Mouse (Mus musculus): Measurements from ENCODE around the gene Zcchc9. TPM values are rescaled to one million over a fixed set of nuclear protein-coding genes. Genes with fewer than 3 reads are reported as not detected.

Gene Zcchc9
- total RNA-seq (2021) = 10 to 100 TPM; 20.6 to 21.7 TPM
- long read RNA-seq, experiment 1, transcript Zcchc9-201 (6 exons, 1,541 nt) = major isoform, 28 of 36 reads
- long read RNA-seq, experiment 1, partial matches to known transcripts = 2 of 36 reads
- long read RNA-seq, experiment 1, other reads (novel, unspliced or antisense) = 6 of 36 reads
- long read RNA-seq, experiment 2, transcript Zcchc9-201 (6 exons, 1,541 nt) = major isoform, 19 of 31 reads
- long read RNA-seq, experiment 2, partial matches to known transcripts = 4 of 31 reads
- long read RNA-seq, experiment 2, other reads (novel, unspliced or antisense) = 8 of 31 reads

DNA sequence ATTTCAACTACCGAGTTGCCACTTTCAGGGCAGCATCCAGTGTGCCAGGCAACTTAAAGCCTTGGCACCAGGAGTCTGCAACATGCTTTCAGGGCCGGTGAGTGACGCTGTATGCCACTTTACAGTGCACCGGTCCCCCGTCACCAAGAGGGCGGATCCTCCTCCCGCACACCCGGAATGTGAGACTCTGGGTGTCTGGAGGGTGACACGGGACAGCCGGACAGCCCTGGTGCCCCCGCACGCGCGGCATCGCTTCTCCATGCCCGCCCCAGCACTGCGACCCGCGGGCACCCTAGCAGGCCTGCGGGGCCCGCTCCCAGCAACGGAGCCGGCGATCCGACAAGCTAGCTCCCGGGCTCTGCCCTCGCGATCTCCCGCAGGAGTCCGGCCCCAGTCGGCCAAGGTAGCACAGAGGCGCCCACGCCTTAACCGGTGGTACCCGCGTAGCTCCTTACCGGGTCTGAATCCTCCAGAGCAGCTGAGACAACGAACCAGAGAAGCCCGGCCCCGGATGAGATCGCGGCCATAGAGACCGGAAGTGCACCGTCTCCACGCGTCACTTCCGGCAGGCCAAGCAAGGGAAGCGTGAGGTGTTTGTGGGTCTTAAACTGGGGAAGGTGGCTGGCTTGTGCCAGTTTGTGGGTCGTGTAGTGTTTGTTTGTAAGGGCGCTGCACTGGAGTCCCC is at the start of gene Zcchc9:
Gene Zcchc9, minus strand, starts transcription at position 551 of the 685 bp plus-strand sequence.
- DNase-seq (ENCODE audit: low spot score in 2 of 2) = peak; percentile 77 to 88

DNA sequence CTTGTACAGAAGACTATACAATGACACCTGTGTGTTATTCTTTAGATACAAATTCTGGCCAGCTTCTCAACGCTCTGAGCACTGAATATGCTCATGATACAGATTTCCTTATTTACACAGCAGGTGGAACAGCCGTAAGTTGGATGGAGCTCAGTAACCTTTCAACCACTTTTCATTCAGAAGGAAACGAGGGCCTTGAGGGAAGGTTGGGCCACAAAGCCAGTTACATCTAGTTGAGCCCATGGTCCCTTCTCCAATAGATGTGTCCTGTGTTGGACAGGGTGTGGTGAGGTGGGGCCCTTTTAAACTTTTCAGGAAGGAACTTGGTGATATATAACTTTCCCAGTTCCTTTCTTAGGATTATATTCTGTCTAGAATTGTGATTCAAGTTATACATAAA is 46.9 kb upstream of the Zcchc9 start:
- DNase-seq (ENCODE audit: low spot score in 2 of 2) = no peak

DNA sequence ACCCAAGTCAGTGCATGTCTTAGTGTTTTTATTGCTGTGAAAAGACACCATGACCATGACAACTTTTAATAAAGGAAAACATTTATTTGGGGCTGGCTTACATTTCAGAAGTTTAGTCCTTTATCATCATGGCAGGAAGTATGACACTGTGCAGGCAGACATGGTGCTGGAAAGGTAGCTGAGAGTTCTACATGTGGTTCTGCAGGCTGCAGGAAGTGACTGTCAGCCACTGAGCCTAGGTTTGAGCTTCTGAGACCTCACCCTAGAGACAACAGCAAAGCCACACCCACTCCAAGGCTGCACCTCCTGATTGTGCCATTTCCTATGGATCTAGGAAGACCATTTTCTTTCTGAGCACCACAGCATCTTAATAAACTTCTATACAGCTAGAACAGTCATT is 20.4 kb upstream of the Zcchc9 start:
- DNase-seq (ENCODE audit: low spot score in 2 of 2) = no peak

DNA sequence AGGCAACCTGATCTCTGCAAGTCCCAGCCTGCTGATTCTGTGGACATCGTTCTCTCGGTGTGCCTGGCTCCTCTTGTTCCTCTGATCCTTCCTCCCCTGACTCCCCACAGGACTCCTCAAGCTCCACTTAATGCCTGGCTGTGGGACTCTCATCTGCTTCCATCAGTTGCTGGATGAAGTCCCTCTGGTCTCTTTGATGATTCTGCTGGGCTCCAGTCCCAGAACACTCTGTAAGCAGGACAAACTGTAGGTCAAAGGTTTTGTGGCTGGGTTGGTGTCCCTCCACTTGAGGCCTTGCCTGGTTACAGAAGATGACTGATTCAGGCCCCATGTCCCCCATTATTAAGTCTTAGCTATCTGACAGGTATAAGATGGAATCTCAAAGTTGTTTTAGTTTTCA is 18.6 kb upstream of the Zcchc9 start:
- DNase-seq (ENCODE audit: low spot score in 2 of 2) = no peak

DNA sequence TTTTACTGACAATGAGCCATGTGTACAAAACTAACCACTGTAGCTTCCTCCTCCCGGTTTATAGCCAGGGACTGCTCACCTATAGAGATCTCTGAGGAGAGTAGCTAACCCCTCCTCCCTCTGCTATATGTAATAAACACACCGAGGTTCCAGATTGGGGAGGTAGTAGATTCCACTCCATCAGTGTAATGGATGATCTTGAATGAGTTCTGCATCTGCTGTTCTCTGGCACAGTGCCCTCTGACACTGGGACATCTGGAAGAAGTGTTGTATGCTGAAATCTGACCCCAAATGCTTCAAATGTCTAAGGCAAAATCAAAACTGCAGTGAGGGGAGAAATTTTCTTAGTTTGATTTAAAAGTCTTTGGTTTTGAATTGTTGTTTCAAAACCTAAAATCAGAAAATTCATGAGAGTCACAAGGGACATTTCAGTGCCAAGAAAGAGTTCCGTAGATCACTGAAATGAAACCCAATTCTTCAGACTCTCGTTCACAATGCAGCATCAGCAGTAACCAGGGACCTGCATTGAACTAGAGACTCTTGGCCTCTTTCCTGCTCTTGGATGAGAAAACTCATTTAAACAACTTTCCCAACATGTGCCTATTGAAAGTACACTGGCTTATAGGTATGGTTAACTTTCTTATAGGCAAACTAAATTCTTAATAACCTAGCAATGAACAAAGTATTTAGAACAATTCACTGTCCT is 17.5 kb upstream of the Zcchc9 start:
- peak; percentile 44 to 79 for DNase-seq (ENCODE audit: low spot score in 2 of 2)

DNA sequence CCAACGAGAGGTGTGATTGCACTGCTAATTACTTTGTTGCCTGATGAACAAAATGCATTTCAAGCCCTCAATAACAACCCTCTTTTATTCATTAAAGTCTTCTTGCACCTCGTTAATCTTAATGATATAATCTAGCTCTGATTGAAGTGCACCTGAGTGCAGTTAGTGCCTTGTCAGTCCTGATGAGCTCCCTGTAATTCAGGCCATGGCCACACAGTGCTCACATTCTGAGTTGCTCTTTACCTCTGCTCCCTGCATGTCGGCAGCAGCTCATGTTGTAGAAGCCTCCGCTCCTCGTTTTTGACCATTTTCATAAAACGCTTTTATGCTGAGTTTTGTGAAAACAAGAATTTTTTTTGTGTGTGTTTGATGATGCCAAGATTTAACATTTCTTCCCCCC is 16.2 kb upstream of the Zcchc9 start:
- no peak for DNase-seq (ENCODE audit: low spot score in 2 of 2)

DNA sequence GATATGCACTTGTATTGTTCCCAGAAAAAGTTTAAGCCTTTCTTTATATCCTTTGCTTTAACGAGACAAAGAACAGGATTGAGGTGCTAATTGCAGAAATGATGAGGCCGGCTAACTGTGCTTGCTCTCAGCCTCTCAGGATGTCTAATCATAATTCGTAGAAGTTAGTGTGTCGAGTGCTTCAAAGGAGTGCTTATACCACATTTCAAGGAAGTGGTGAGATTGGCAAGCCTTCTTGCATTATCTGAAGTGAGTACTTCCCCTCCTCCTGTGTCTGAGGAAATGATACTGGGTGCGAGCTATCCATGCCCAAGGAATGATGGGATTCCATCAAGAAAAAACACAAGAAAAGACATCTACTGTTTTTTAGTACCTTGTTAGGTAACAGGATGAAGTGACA is 7.2 kb upstream of the Zcchc9 start:
- DNase-seq (ENCODE audit: low spot score in 2 of 2) = no peak

DNA sequence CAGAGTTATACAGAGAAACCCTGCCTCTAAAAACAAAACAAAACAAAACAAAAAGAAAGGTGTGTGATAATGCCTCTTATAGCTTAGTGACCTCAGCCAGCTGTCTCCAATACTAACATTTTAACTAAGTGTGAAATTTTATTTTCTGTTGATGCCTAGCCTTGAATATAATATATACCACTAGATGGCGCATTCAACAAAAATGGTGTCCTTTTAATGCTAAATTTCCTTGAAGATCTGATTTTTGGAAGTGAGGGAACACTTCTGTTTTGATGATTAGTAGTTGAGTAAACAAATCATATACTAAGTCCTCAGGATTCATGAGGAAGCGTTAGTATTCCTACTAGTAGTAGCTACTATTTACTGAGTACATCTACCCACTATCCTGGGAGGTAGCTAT is 2.0 kb upstream of the Zcchc9 start:
- DNase-seq (ENCODE audit: low spot score in 2 of 2) = no peak

DNA sequence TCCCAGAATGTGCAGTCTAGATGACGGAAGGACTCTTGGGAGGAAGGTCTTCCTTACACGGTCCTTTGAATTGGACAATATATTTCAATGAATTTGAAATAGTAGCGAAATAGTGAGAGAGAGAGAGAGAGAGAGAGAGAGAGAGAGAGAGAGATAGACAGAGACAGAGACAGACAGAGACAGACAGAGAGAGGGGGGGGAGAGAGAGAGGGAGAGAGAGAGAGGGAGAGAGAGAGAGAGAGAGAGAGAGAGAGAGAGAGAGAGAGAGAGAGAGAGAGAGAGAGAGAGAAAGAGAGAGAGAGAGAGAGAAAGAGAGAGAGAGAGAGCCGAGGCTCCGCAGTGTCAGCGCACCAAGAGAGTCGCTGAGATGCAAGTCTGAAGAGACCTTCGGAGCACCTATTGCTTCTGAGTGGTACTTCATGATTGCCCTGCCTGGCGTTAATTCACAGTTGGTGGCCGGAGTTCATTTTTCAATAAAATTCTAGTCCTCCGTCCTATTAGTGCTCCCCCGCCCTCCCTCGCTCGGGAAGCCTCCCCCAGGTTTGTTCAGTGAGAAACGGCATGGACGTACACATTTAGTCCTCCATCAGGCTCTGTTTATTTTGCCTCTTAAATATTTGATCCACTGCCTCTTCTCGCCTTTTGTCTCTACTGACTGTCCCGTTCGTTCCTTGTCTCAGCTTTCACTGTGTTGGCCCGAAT is 520 bp upstream of the Zcchc9 start:
- DNase-seq (ENCODE audit: low spot score in 2 of 2) = no peak

DNA sequence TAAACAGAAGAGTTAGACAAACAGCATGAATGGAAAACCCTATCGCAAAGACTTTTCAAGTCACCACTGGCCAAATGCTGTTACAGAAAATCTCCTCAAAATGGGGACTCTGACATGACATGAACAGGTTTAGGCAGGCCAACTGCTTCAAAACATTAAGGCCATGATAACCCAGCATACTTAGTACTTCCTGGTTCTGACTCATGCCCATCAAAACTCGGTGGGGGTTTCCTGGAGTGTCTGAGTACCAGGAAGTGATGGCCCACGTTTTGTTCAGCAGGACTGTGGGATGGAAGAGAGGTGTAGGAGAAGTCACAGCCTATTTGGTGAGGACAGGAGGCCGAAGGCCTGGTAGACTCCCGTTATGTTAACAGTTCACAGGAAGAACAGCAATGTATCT is 5.8 kb downstream of the Zcchc9 start:
- no peak for DNase-seq (ENCODE audit: low spot score in 2 of 2)

DNA sequence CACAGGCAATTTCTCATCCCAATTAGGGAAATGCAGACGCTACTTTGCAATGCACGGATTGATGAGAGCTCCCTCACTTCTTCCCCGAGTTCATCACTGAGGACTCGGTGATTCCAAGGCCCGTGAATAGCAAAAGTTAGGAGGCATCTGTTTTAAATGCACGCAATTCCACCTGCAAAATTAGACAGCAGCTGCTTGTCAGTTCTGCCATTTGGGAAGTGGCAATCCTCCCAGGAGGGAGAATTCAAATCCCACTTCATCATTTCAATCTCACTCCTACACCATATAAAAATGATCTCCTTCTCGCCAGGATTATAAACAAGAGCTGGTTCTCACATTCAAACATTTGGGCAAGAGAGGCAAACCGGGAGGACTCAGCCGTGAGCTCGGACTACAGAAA is 10.1 kb downstream of the Zcchc9 start:
- no peak for DNase-seq (ENCODE audit: low spot score in 2 of 2)

DNA sequence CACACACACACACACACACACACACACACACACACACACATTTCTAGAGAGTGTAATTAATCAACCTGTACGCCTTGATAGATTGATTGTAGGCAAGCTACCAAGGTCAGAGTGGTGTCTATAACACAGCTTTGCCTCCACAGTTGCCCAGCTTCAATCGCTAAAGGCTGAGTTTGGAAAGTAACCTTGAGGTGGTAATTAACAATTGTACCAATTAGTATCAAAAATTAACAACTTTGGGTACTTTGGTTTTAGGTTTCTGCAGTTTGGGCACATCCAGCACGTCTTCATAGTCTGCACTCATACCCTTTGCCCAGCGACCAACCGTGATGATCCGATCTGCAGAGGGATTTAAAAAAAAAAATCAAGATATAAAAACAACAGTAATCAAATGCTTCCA is 10.6 kb downstream of the Zcchc9 start:
- no peak for DNase-seq (ENCODE audit: low spot score in 2 of 2)

DNA sequence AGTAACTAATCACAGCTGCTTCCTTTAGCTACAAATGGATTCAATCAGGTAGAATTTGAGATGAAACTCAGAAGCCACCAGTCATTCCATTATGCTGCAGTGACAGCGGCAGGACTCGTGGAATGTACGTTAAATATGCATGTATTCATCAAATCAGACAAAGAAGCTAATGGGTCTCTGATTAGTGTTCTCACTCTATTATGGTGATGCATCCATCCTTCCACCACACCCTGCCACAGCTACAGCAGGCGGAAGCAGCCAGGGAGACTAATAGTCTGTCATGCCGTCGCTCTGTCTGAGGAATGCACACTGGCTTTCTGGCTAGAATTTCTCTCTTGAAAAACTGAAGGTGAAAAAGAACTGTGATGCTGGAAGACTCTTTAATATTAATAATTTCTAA is 11.5 kb downstream of the Zcchc9 start:
- DNase-seq (ENCODE audit: low spot score in 2 of 2) = no peak

DNA sequence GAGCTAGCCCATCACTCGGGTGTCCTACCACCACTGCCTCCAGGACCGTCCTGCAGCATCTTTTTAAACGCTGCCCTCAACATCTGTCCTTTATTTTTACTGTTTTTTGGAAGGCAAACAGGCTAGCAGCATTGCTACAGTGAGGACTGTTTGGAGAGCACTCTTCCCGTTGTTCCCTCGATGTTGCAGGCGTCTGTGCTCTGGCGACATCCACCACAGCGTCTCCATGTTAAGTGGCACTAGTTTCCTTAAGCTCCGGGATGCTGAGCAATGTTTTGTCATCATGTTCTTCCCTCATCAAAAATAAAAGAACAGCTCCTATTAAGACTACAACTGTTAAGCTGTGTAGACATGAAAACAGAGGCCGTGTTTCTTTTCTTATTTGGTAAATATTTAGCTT is 11.9 kb downstream of the Zcchc9 start:
- no peak for DNase-seq (ENCODE audit: low spot score in 2 of 2)

DNA sequence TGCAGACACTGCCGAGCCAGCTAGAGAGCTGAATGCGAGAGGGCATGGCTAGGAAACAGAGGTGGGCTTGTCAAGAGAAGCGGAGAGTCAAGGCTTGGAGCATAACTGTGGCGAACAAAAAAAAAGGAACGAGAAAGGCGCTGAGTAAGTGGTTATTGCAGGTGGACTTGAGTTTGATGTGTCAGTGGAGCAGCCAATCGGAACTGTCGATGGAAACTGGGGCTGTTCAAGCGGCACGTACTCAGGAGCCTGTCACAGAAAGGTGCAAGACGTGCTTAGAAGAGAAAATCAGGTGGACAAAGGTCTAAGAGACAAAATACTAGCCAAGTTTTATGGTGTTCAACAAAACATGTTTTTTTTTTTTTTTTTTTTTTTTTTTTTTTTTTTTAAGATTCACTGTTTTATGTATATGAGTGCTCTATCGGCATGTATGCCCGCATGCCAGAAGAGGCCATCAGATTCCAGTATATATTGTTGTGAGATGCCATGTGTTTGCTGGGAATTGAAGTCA is 12.5 kb downstream of the Zcchc9 start:
- no peak for DNase-seq (ENCODE audit: low spot score in 2 of 2)

DNA sequence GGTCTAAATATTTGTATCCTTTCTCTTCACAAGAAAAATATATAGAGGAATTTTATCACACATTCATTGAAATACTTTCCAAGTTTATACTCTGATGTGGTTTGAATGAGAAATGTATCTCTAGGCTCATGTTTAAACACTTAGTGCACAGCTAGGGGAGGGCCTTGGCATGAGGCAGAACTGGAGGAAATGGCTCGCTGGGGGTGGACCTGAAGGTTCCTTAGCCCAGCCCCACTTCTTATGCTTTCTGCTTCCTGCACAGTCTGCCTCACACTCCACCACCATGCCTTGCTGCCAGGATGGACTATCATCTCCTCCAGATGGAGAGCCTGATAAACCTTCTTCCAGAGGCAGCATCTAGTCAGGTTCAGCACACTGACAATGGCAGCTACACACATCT is 15.5 kb downstream of the Zcchc9 start:
- no peak for DNase-seq (ENCODE audit: low spot score in 2 of 2)

DNA sequence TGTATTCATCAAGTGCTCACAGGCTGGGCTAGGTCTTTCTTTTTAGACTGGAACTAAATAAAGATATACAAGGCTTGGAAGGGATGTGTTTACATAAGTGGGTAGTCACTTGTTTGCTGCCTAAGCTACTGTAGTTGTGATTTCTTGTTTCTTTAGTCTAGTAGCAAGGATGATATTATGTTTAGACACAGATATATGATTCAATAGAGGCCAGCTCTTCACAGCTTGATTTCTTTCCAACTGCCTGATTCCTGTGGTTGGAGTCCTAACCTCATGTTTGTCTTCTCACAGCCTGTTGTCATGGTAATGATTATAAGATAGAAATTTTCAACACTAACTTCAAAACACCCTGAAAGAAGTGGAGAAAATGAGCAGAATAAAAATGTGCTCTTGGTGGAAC is 27.6 kb downstream of the Zcchc9 start:
- no peak for DNase-seq (ENCODE audit: low spot score in 2 of 2)

DNA sequence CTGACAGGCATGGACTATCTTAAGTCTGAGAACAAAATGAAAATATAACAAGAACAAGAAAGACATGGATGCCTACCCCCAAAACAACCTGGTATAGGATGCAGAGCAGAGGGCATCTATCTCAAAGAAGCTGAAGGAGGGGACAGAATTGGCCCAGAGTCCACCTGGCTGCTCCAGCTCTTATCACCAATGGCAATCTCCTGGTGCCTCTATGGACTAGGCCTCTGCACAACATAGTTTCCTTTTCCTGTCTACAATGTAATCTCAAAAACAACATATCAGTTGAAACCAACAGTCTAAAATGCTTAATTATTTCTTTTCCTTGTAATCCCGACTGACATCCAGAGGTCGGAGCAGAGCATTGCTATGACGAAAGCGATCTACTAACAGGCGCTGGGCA is 29.4 kb downstream of the Zcchc9 start:
- DNase-seq (ENCODE audit: low spot score in 2 of 2) = no peak

DNA sequence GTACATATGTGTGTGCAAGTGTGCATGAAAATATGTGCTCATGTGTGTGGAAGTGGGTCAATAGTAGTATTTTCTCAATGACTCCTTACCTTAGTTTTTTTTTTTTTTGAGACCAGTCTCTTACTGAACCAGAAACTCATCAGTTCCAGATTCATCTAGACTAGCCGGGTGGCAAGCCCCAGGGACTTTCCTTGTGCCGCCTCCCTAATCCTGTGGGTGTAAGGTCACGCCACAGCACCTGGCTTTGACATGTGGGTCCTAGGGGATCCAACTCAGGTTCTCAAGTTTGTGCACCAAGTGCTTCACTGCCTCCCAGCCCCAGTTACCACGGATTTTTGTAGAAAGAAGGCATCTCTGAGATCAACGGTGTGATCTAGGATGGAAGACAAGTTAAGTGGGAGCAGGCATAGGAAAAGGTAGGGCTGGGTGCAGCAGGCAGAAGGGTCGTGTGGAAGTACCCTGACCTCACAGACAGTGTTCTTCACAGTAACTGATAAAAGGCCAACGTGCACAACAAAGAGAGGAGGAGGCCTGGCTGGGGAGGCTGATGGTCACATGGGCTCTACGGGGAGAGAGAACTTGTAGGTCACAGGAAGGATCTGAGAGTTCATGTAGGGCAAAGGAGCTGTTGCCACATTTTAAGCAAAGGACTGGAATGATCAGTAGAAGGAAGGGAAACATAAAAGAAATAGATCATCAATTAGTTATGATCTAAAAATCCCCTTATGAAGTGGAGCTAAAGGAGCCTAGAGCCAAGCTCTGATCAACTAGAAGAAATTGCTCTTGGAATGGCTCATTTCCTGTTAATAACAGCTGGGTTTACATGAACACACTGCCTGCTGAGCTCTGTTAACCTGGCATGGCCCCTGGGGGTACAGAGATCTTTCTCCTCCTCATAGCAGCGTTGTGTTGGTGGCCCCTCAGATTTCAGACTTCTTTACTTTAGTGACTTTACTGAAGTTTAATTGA is 38.5 kb downstream of the Zcchc9 start:
- no peak for DNase-seq (ENCODE audit: low spot score in 2 of 2)

DNA sequence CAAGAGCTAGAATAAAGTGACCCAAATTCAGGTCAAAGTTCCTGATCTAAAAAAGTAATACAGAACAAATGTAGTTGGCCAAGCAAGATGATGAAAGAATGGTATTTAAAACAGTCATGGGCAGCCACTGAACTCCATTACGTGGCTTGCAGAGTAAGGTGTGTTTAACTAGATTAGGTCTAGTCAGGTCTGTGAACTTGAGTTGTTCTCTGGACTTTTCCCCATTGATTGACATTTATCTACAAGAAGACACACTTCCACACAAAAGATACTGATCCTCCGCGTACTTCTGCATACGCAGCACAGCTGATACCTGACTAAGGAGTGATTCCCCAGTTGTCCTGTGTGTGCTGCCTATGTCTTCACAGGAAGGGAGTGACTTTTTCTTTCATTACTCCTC is 41.9 kb downstream of the Zcchc9 start:
- DNase-seq (ENCODE audit: low spot score in 2 of 2) = no peak

Measured in gastrocnemius, postnatal 4 days (tissue).